Mouse (Mus musculus): ENCODE measurements around the gene Gm3285. TPM values are rescaled to one million over a fixed set of nuclear protein-coding genes. Genes with fewer than 3 reads are reported as not detected.
A peak's percentile ranks its signal among the peaks of the same experiment; 100 is the strongest.

The Gm3285 gene
- not detected in 2 replicates for polyA plus RNA-seq (2015; fragmentation: Nextera tagmentation; extraction: Ambion mirVana)

DNA sequence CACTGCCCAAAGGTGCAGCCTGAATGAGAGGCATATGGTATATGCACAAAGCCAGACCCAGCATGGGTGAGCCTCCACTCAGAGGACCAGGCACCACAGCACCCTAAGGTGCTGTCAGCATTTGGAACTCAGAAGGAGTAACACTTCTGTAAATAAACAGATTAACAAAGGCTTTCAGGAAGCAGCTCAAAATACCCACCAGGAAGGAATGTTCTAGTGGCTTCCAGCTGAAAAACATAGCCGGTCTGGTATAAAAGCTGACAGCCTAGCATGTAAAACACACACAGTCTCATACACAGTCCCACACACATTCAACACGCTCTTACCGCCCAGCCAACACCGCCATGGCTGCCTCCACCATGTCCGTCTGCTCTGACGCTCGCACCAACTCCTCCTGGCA lies at the start of gene Gm3285:
Gm3285 (plus strand) TSS at position 301 of the 400 bp plus-strand sequence.
- Histone ChIP-seq H3K9me3 (ENCODE audit: low read length) (no peaks in the 10 kb centered on the region), H3K4me1 (ENCODE audit: insufficient read depth, low read depth, low read length) (no peaks in the 10 kb centered on the region), H3K36me3 (ENCODE audit: insufficient read depth, low read length) (no peaks in the 10 kb centered on the region), H3K27me3 (replicated peaks; ENCODE audit: insufficient read depth, low read length) (no peaks in the 10 kb centered on the region), H3K27ac (ENCODE audit: low read length) (no peak within 1 kb of the TSS), H3K9ac (replicated peaks; ENCODE audit: low read depth) (no peak within 1 kb of the TSS), H3K4me2 (replicated peaks; ENCODE audit: low read depth, low read length) (no peak within 1 kb of the TSS), H3K4me3 (ENCODE audit: low read depth, low read length) (no peak within 1 kb of the TSS)
- 35% methylated on average over 7 of the region's 7 CpGs for WGBS
- ATAC-seq (no peak), DNase-seq (ENCODE audit: low spot score) (no peak)
- TF ChIP-seq CTCF (IDR thresholded peaks at IDR 0.05), result no peak

DNA sequence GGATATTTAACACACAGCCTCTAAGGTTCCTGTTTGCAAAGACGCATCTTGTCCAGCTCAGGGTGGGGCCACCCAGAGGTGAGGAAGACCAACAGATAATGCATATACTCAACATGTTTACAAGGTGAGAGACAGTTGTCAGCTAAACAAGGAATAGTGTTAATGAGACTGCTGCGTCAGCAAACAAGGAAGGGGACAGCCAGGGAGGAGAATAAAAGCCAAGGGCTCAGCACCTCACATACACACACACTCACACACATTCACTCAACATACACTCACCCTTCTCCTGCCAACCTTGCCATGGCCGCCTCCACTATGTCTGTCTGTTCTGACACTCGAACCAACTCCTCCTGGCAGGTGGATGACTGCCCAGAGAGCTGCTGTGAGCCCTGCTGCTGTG lies 47.4 kb upstream of the Gm3285 start, which contains the start of gene Gm2696:
Gm2696 (plus strand) TSS at position 301 of the 400 bp plus-strand sequence.
- H3K9me3 ChIP-seq (ENCODE audit: low read length), result no peaks in the 10 kb centered on the region
- H3K27ac ChIP-seq (ENCODE audit: low read length), result no peak within 1 kb of the TSS
- ATAC-seq, result no peak
- no peaks in the 10 kb centered on the region for H3K4me1 ChIP-seq (ENCODE audit: insufficient read depth, low read depth, low read length)
- WGBS, result 34% methylated on average over 4 of the region's 4 CpGs
- H3K4me3 ChIP-seq (ENCODE audit: low read depth, low read length), result no peak within 1 kb of the TSS
- H3K27me3 ChIP-seq (replicated peaks; ENCODE audit: insufficient read depth, low read length), result no peaks in the 10 kb centered on the region
- TF ChIP-seq EP300 (IDR thresholded peaks at IDR 0.05) (no peak), CTCF (IDR thresholded peaks at IDR 0.05) (no peak)
- no peak within 1 kb of the TSS for H3K9ac ChIP-seq (replicated peaks; ENCODE audit: low read depth)
- DNase-seq (ENCODE audit: low spot score), result no peak
- no peak within 1 kb of the TSS for H3K4me2 ChIP-seq (replicated peaks; ENCODE audit: low read depth, low read length)
- no peaks in the 10 kb centered on the region for H3K36me3 ChIP-seq (ENCODE audit: insufficient read depth, low read length)

DNA sequence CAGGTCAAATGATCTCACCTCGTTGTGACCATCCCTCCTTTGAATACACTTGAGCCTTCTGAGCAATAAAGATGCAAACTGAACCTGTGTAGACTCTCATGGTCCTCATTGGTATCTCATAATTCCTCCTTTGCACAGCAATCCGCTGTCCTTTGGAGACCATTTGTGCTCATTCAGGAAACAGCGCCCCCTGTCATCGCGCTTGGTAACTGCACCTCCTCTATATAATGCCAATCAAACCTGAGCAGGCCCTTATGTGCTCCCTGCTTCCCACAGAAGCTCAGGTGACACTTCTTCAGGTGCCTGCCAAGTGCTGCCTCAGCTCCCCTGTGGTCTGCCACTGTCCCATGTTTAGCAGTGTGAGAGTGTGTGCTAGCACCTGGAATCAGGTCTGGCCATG lies 46.3 kb upstream of the Gm3285 start:
- no peak overlapping the region for H3K4me3 ChIP-seq (ENCODE audit: low read depth, low read length)
- H3K9ac ChIP-seq (replicated peaks; ENCODE audit: low read depth), result no peak overlapping the region
- H3K36me3 ChIP-seq (ENCODE audit: insufficient read depth, low read length), result no peaks in the 10 kb centered on the region
- H3K27me3 ChIP-seq (replicated peaks; ENCODE audit: insufficient read depth, low read length), result no peaks in the 10 kb centered on the region
- TF ChIP-seq EP300 (IDR thresholded peaks at IDR 0.05) (no peak), CTCF (IDR thresholded peaks at IDR 0.05) (peak; percentile 72)
- no peaks in the 10 kb centered on the region for H3K9me3 ChIP-seq (ENCODE audit: low read length)
- 24% methylated on average over 5 of the region's 5 CpGs for WGBS
- H3K4me1 ChIP-seq (ENCODE audit: insufficient read depth, low read depth, low read length), result no peaks in the 10 kb centered on the region
- H3K27ac ChIP-seq (ENCODE audit: low read length), result no peak overlapping the region
- DNase-seq (ENCODE audit: low spot score) (peak; percentile 5), ATAC-seq (no peak)
- no peak overlapping the region for H3K4me2 ChIP-seq (replicated peaks; ENCODE audit: low read depth, low read length)

DNA sequence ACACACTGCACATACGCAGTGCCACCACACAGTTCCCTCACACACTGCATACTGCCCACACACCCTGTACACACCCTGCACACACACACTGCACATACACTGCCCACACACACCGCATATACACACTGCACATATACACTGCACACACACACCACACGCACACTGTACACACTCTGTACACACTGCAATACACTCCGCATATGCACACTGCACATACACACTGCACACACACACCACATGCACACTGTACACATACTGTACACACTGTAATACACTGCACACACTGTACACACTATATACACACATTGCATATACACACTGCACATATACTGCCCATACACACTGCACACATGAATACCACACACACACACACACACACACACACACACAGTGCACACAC lies 43.3 kb upstream of the Gm3285 start:
- Histone ChIP-seq H3K9ac (replicated peaks; ENCODE audit: low read depth) (no peak overlapping the region), H3K27ac (ENCODE audit: low read length) (no peak overlapping the region), H3K9me3 (ENCODE audit: low read length) (no peaks in the 10 kb centered on the region), H3K27me3 (replicated peaks; ENCODE audit: insufficient read depth, low read length) (no peaks in the 10 kb centered on the region), H3K4me2 (replicated peaks; ENCODE audit: low read depth, low read length) (no peak overlapping the region), H3K36me3 (ENCODE audit: insufficient read depth, low read length) (no peaks in the 10 kb centered on the region), H3K4me1 (ENCODE audit: insufficient read depth, low read depth, low read length) (no peaks in the 10 kb centered on the region), H3K4me3 (ENCODE audit: low read depth, low read length) (no peak overlapping the region)
- TF ChIP-seq CTCF (IDR thresholded peaks at IDR 0.05) (no peak), EP300 (IDR thresholded peaks at IDR 0.05) (no peak)
- DNase-seq (ENCODE audit: low spot score) (no peak), ATAC-seq (no peak)
- WGBS, result 97% methylated on average over 4 of the region's 4 CpGs

DNA sequence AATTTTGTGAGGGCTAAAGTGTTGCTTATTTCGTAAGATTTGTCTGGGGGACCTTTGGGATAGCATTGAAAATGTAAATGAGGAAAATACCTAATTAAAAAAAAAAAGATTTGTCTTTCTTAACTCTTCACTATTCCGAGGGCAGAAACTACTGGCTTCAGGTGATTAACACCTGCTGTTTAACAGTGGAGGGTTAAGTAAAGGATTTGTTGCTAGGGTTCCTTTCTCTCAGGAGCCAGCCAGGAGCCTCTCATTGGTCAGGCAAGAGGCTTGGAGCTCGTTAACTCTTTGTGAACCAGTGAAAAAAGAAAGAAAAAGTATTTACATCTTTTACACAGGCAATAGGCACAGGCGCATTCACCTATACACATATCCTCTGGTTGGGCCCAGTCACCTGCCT lies 42.6 kb upstream of the Gm3285 start:
- no peaks in the 10 kb centered on the region for H3K27me3 ChIP-seq (replicated peaks; ENCODE audit: insufficient read depth, low read length)
- no peak overlapping the region for H3K9ac ChIP-seq (replicated peaks; ENCODE audit: low read depth)
- no peaks in the 10 kb centered on the region for H3K9me3 ChIP-seq (ENCODE audit: low read length)
- no peaks in the 10 kb centered on the region for H3K36me3 ChIP-seq (ENCODE audit: insufficient read depth, low read length)
- whole genome bisulfite sequencing, result 32% methylated on average over 4 of the region's 4 CpGs
- no peak for TF ChIP-seq CTCF (IDR thresholded peaks at IDR 0.05)
- no peak for TF ChIP-seq EP300 (IDR thresholded peaks at IDR 0.05)
- no peak overlapping the region for H3K4me2 ChIP-seq (replicated peaks; ENCODE audit: low read depth, low read length)
- ATAC-seq, result no peak
- no peak for DNase-seq (ENCODE audit: low spot score)
- no peak overlapping the region for H3K27ac ChIP-seq (ENCODE audit: low read length)
- H3K4me1 ChIP-seq (ENCODE audit: insufficient read depth, low read depth, low read length), result no peaks in the 10 kb centered on the region
- no peak overlapping the region for H3K4me3 ChIP-seq (ENCODE audit: low read depth, low read length)

DNA sequence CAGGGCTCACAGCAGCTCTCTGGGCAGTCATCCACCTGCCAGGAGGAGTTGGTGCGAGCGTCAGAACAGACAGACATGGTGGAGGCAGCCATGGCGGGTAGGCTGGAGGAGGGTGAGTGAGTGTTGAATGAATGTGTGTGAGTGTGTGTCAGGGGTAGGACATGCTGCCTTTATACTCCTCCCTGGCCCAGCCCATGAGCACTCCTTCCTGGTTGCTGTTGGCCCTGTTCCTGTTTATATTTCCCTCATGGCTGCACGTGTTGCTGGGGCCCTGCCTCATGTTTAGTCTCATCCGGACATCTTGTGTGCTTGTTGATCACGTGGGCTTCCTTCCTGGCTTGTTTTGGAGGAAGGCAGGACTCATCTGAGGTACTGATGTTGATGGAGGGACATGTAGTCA lies 34.8 kb upstream of the Gm3285 start, which contains the start of gene Krtap10-4:
Krtap10-4 (minus strand) TSS at position 145 of the 400 bp plus-strand sequence.
- Histone ChIP-seq H3K9me3 (ENCODE audit: low read length) (no peaks in the 10 kb centered on the region), H3K27me3 (replicated peaks; ENCODE audit: insufficient read depth, low read length) (no peaks in the 10 kb centered on the region), H3K36me3 (ENCODE audit: insufficient read depth, low read length) (no peaks in the 10 kb centered on the region), H3K27ac (ENCODE audit: low read length) (no peak within 1 kb of the TSS), H3K9ac (replicated peaks; ENCODE audit: low read depth) (no peak within 1 kb of the TSS), H3K4me3 (ENCODE audit: low read depth, low read length) (no peak within 1 kb of the TSS), H3K4me2 (replicated peaks; ENCODE audit: low read depth, low read length) (no peak within 1 kb of the TSS), H3K4me1 (ENCODE audit: insufficient read depth, low read depth, low read length) (no peaks in the 10 kb centered on the region)
- 42% methylated on average over 6 of the region's 6 CpGs for whole genome bisulfite sequencing
- DNase-seq (ENCODE audit: low spot score) (peak; percentile 12), ATAC-seq (peak; percentile 62)
- TF ChIP-seq EP300 (IDR thresholded peaks at IDR 0.05), result no peak
- no peak for TF ChIP-seq CTCF (IDR thresholded peaks at IDR 0.05)

DNA sequence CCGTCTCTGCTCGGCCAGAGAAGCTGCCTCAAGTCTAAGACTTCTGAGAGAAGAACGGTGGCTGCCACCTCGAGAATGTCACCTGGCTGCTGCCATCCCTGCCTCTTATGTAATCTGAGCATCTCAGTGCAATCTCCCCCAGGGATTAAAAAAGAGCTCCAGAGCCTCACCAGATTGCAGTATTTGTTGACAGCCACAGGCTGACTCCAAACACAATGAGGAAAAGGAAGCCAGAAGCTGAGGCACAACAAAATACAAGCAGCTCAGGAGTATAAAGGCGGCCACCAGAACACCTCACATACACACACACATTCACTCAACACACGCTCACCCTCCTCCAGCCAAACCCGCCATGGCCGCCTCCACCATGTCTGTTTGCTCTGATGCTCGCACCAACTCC lies 26.1 kb upstream of the Gm3285 start, which contains the start of gene Krtap10-10:
Krtap10-10 (plus strand) TSS at position 301 of the 400 bp plus-strand sequence.
- Histone ChIP-seq H3K4me3 (ENCODE audit: low read depth, low read length) (no peak within 1 kb of the TSS), H3K27ac (ENCODE audit: low read length) (no peak within 1 kb of the TSS), H3K36me3 (ENCODE audit: insufficient read depth, low read length) (no peaks in the 10 kb centered on the region), H3K4me2 (replicated peaks; ENCODE audit: low read depth, low read length) (no peak within 1 kb of the TSS), H3K9ac (replicated peaks; ENCODE audit: low read depth) (no peak within 1 kb of the TSS), H3K4me1 (ENCODE audit: insufficient read depth, low read depth, low read length) (no peaks in the 10 kb centered on the region), H3K9me3 (ENCODE audit: low read length) (no peaks in the 10 kb centered on the region), H3K27me3 (replicated peaks; ENCODE audit: insufficient read depth, low read length) (no peaks in the 10 kb centered on the region)
- no peak for DNase-seq (ENCODE audit: low spot score)
- WGBS, result 65% methylated on average over 8 of the region's 9 CpGs
- no peak for TF ChIP-seq CTCF (IDR thresholded peaks at IDR 0.05)
- no peak for TF ChIP-seq EP300 (IDR thresholded peaks at IDR 0.05)
- ATAC-seq, result no peak

All from lung, postnatal 0 days (tissue).